Mouse (Mus musculus) stomach, postnatal 0 days (tissue): ENCODE data around the gene Tenm2.

Source experiments
- CTCF ChIP-seq: IDR thresholded peaks from 2 replicates; pipeline ENCODE4 v1.5.1; 2016; ENCODE audit warnings: antibody characterized with exemption, low read depth, mild to moderate bottlenecking, moderate library complexity
- EP300 ChIP-seq: optimal IDR thresholded peaks from 2 replicates; pipeline ENCODE3; 2016; ENCODE audit warnings: antibody characterized with exemption

GRCm38 (mm10) chr11:36120591-36121409, 1115.0 kb downstream of the Tenm2 start:
- TF ChIP-seq EP300, result no peak
- no peak for TF ChIP-seq CTCF
